Mouse (Mus musculus) c-Kit-positive CD71-negative TER-119-negative erythroid progenitor cells, embryonic 14.5 days (primary cell): ENCODE data around the gene Jph3.

Experiments used
- DNase-seq: peaks from one replicate; pipeline ENCODE4 v3.0.0-alpha.2; 2013; ENCODE audit warnings: low read depth

The Jph3 gene

DNA sequence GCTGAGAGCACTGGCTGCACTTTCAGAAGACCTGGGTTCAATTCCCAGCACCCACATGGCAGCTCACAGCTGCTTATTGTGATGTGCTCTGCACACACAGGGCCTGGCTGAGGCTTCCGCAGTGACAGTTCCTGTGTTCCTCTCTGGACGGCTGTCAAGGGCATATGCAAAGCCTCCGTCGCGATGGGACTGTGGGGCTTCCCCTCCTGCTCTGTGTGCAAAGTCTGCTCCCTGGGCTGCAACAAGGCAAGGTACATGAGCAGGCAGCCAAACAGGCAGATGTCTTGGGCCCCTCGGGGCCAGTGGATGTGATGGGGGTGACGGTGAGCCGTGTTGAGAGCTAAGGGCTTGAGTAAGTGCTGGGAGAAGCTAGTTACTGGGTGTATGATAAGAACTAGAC, 59.4 kb downstream of the Jph3 start:
- no peak for DNase-seq

DNA sequence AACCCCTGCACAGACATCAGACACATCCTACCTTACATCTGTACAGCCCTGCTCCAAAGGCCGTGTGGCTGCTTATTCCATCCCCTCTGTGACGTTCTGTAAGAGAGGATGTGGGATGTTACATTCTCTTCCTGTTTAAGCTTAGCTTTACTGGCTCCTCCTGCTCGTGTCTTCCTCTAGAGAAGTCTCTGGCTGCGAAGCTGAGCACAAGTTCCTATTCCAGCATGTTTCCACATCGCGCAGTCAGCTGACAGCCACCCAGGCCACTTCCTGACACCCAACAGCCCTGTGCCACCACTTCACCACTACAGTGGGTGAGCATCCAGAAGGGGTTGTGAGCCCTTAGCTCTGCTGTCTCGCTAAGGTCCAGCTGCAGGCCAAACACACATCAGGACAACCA, 62.7 kb downstream of the Jph3 start:
- DNase-seq = no peak

DNA sequence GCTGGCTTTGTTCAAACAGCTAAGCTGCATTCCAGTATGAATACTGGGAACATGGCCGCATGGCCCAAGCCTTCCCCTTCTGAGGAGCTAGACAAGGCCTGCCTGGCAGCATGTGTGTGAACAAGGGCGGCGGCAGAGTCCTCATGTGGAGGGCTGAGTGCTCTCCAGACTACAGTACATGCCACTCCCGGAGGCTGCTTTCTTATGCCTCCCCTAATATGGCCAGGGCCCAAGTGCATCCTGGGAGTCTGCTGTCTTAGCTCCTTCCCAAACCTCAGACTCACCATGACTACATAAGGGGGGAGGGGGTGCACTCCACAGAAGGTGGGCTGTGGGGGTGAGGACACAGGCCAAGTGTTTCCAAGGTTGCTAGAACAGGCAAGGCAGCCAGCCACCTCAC, 63.2 kb downstream of the Jph3 start:
- no peak for DNase-seq

DNA sequence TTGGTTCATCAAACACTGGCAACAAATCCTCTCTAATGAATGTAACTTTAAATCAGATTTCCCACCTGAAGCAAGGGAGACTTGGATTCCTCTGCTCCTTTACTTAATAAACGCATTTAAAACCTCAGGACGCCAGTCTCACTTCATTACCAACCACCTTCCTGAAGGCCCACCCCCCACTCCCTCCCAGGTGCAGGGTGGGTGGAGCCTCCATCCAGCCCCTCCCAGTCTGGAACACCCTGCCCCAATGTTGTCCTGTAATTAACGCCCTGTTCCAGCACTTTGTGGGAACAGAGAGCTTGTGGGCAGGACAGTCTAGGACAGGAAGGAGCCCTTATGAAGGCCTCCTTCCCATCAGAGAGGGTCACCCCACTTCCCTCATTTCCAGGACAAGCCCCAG, 64.7 kb downstream of the Jph3 start:
- DNase-seq = no peak

DNA sequence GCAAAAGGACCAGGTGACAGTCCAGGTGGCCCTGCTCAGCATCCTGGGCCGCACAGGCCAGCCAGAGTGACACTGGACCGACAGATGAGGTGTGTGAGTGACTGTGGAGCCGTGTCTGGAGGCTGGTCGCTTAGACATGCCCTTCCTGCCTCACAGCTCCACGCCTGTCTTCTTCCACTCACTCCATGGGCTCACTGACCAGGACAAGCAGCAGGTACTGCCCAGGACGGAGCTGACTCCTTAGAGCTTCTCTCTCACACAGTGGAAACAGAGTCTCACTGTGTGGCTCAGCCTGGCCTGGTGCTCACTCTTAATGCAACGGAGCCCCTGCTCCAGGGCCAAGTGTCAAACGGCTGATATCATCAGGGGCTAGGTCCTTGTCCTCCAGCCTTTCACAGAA, 66.0 kb downstream of the Jph3 start:
- DNase-seq = no peak

DNA sequence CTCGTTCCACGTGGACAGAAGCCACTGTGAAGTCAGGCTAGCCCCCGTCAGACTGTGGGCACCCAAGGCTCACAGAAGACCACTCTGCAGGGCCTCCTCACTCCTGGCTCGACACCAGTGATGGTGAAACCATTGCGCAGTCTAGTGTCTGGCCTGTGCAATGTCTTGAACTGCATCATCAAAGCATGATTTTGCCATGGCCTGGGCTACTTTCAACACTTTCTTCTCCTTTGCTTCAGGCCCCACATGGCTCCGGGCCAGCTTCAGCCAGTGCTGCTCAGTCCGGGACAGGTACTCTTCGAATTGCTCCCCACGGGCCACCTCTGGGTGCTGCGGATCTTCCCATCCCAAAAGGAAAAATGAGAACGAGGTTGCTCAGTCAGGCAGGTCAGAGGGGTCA, 67.0 kb downstream of the Jph3 start:
- no peak for DNase-seq

DNA sequence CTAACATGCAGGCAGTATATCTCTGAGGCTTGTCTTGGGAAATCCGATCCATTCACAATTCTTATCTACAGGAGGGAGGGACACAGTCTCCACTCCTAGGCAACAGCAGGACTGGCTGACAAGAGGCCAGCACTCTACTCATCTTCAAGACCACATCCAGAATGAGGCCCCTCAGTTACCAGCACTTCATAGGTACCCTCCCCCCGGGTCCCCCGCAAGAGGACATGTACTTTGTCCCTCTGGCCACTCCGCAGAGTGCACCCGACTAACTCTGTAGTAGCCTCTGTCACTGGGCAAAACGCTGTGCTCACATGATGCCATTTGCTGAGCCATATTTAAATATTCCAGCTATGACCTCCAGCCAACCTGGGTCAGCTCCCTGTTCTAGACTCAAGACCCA, 69.0 kb downstream of the Jph3 start:
- DNase-seq = no peak

DNA sequence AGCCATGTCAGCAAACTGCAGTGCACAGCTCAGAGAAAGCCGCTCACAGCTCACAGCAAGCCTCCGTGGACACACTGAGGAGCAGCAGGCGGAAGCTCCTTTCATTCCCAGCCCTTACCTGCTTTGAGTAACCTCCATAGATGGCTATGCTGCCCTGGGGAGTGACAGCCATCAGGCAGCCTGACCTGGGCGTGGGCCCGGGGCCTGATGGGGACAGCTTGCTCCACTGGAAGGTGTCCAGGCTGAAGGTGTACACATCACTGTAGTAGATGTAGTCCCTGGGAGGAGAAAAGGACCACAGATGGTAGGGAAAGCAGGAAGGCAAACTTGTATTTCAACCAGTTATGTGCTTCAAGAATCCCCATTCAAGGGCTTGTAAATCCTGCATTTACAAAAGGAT, 75.4 kb downstream of the Jph3 start:
- DNase-seq = no peak

DNA sequence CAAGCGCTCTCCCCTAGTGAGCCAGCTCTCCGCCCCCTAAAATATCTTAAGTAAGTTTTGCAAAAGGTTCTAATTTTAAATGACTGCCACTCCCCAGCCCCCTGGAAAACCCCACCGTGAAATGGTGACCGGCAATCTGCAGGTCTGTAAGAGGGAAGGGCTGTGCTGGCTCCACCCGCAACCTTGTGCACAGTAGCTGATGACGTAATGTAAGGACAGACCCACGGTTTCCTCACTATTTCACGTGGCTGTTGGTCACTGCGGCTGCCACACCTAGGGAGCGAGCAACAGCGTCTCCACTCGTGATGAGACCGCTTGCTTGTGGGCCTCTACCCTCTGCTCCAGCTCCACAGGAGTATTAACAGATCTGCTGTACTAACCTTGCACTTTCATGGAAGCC, 76.7 kb downstream of the Jph3 start:
- no peak for DNase-seq

DNA sequence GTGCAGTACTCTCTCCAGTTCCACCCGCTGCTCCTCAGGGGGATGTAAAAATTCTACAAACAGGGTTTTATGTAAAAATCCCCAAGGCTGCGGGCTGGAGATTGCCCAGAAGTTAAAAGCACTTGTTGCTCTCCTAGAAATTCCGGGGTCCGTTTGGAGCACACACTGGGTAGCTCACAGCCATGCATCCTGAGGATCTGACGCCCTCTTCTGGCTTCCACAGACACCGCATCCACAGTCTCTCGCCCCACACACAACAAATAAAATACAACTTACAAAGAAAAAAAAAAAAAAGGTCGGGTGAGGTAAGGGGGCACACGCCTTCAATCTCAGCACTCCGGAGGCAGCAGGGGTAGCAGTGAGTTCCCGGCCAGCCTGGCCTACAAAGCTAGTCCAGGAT, 78.6 kb downstream of the Jph3 start:
- DNase-seq = no peak

DNA sequence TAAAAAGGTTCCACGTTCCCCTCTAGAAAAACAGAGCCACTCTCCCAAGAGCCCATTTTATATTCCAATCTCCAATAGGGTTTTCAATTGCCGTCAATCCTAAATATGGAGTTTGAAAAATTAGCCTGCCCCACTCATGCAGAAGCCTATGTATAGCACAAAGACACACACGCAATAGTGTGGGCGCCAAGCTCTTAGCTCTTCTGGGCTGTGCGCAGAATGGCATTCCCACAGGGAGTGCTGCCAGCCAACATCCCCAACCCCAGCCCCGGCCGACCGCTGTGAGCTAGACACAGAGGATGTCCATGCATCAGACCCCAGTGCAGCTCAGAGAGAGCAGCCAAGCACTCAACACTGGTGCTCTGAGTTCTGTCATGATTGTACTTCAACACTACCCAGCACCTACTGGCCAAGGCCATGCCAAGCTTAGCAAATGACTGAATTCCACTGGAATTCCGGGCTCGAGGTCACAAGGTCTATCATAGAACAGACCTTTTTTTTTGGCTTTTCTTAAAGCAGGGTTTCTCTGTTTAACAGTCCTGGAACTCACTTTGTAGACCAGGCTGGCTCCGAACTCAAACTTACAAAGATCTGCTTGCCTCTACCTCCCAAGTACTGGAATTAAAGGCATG, 80.2 kb downstream of the Jph3 start:
- DNase-seq = no peak

DNA sequence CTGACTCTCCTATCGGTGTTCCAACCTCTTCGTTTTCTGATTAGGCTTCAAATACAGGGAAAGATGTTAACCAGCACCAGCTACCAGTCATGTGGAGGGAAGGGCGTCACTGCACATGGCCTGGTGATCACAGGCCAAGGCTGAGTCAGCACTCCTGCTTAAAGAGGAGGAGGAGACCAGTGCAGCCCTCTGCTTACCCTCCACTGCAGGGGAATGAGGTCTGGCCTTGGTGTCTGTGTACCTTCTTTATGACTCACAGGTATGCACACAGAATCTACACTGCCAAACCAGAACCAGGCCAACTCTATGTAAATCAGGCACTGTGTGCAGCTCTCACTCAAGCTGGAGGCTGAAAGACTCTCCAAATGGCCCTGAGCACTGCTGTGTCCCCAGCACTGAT, 82.1 kb downstream of the Jph3 start:
- no peak for DNase-seq

DNA sequence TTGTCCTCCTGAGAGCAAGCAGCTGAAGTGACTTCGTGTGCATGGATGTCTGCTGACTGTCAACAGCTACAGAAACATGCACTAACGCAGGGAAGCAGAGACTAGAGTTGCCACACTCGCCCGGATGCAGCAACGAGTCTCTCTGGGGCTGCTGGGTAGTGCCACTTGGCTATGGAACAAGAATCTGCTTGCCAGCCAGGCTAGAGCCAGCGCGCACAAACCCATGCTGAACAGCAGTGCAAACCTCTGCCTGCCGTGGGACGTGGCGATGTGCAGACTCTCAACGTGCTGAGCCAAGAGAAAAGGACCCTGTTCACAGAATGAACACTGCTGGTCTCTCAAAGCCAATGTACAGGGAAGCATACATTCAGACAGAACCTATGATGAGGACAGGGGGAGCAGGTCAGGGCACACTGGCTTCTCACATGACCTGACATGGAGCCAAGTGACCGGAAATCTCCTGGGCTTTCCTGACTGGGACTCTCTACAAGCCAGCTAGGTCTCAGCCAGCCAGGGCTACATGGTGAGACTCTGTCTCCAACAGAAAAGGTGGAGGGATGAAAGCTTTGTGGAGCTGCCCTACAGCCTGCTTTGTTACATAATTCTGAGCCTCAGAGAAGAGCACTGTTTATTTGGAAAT, 82.6 kb downstream of the Jph3 start:
- DNase-seq = no peak

DNA sequence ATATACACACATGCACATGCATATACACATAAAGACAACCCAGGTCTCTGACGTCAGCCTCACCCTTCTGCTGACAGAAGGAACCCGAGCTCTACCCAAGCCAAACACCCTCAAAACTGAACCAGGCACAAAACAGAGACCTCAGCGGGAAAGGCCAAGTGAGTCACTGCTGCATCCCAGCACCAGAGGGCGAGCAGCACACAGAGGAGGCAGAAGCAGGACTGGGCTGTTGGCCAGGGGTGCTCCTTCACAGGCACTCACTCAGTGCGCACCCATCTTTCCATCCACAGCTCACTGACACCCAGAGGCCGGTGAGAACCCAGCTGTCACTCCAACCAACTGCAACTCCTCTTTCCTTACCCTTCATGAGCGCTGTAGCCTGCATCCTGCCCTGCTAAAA, 88.8 kb downstream of the Jph3 start:
- no peak for DNase-seq

DNA sequence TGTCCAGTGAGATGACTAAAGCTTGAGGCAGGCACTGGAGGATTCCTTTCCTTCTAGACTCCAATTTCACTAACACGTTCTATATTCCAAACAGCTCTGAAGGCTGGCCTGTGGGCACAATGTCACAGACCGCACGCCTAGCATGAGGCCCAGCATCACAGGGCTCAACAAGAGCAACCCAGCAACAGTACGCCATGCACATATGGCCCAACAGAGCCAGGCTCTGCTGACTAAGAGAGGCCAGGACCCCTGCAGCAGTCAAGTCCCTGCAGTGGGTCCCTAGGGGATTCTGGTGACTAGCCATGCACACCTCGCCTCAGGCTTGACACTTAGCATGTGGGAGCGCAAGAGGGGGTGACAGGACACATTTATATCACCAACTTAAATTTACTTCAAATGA, 91.4 kb downstream of the Jph3 start:
- DNase-seq = no peak

DNA sequence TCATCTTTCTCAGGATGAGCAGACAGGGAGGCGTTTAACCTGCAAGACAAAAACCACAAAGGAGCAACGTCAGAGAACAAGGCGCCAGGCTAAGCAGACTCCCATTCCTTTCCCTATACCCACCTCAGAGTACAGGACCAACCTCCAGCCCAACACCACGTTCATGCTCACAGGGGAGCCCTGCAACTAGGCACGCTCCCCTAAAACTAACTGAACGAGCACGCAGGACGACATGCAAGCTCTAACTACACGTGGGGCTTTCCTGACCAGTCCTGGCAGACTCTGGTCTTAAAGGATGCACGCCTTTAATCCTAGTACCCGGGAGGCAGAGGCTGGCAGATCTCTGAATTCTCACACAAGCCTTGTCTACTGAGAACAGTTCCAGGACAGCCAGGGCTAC, 91.9 kb downstream of the Jph3 start:
- DNase-seq = no peak

DNA sequence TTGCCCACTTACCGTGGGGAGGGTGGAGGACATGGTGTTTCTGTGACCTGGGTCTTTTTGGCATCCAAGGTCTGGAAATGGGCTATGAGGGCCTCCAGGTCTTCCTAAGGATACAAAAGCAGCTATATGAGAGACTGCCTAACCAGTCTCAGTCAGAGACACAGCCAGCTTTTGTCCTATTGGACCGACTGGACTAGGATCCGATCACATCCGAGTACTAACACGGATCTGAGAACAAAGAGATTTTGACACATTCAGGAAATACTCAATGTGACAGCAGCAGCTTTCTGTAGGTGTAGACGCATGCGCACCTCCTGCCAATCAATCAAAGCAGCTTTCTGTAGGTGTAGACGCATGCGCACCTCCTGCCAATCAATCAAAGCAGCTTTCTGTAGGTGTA, 92.3 kb downstream of the Jph3 start:
- no peak for DNase-seq

DNA sequence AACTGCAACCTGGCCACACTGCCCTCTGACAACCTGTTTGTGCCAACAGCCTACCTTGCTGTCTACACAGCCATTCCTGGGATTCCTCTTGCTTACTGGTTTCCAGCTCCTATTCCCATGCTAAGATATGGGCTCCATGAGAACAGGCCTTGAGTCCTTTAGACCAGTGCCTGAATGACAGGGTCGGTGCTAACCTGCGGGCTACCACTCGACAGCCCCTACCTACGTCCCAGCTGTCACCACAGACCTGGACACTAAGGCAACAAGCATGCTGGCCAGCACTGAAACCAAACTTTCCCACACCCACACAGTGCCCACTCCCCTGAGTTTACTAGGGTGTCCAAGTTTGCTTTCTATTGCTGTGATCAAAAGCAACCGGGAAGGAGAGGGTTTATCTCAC, 98.3 kb downstream of the Jph3 start:
- no peak for DNase-seq

DNA sequence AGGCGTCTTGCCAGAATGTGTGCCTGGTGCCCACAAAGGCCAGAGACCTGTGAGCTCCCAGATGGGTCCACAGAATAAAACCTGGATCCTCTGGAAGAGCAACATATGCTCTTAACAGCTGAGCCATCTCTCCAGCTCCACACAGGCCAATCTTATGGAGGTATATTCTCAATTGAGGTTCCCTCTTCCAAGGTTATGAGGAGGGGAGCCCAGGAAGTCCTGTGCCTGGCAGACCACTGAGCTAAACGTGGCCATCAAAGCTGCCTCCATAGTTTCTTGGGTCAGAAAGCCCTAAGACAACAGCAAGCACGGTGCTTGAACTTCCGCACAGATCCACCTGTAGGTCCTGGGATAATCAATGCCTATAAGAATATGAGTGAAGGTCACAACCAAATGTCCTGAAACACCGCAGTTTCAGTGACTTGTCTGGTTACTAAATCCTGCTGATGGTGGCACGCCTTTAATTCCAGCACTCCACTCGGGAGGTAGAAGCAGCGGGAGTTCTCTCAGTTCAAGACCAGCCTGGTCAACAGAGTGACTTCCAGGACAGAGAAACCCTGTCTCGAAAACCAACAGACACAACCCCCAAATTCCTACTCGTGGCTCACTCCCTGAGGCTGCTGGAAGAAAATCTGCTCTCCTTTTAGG, 99.1 kb downstream of the Jph3 start:
- DNase-seq = no peak

DNA sequence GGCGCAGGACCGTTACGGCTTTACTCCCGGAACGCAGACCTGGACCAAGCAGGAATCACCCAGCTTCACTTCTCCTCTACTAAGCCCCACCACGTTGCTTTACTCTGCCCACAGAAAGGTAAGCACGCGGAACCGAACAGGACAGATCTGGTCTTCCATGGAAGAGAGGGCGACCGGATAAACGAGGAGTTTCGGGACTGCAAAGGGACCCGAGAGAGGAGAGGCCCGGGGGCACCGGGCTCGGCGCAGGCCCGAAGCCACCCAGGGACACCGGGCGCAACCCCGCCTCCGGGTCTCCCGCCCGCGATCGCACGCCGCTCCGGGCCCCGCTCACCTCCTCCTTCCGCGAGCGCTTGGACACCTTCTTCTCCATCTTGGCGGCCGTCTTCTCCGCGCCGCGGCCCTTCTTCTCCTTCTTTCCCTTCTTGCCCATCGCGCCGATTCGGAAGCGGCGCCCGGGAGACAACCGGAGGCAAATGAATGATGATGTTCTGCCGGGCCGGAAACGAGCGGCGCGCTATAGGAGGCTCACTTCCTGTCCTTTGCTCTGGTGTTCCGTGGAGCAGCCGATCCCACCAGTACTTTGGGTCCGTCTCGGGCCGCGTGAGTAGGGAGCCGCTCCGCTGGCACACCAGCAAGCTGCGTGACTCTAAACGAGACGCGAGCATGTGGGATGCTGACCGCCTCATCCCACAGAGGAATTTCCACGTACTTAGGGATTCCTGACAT, 99.8 kb downstream of the Jph3 start, which contains the start of gene Klhdc4:
Gene Klhdc4 (minus strand): TSS at position 522 of the 729 bp plus-strand sequence.
- peak; percentile 90 for DNase-seq

DNA sequence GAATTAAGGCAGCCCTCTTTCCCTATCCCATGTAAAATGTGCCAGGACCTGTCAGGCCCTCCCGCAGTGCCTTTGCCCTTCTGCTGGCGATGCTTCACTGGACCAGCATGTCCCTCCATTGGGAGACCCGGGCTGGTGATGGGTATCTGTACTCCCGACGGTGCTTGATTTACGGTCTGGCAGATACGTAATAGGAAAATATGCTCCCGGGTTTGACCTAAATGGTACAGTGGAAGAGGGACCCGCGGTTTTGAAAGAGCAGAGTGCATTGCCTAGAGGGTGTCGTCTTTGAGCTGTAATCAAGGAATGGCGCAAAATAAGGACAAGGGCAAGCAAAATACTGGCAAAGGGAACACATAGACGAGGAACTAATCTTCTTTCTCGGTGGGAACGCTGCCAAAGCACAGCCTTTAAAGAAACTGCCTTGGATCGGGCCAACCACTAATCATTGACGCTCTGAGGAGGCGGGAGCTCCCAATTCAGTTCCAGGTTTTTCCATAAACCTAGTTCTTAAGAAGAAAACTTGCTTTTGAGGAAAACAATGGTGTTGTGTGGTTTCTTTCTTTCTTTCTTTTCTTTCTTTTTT, 100.4 kb downstream of the Jph3 start:
- no peak for DNase-seq

DNA sequence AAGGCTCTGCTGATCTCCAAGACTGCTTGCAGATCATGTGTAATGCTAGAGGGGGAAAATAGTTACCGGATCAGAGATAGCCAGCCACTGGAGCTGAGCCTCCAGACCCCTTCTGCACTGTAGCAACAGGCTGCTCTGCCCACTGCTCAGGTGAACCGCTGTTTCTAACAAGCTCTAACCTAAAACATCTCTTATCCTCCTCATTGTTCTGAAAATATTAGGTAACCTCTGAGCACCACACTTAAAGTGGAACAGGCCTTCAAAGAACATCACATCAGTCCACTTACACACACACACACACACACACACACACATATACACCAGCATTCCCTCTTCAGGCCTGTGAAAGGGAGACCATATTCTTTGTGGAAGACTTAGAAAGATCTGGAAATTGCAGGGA, 102.6 kb downstream of the Jph3 start:
- no peak for DNase-seq

DNA sequence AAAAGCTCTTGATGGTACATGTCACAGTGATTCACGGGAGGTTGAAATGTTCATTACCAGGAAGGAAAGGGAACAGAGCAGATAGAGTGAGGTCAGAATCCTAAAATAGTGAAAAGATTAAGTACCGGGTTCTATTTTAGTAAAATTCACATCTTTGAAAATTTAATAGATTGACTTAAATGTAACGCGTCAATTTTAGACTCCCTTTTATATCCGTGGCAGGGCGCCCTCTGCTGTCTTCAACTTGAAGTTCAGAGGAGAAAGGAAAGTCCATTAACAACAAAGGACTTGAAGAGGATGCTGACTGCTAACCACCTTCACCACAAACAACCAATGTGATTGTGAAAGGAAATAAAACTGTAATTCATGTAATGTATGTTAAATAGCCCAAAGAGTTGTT, 103.1 kb downstream of the Jph3 start:
- DNase-seq = peak; percentile 75
